Mouse (Mus musculus): ENCODE results near the gene Olfr1391. TPM values are rescaled to one million over a fixed set of nuclear protein-coding genes. Genes with fewer than 3 reads are reported as not detected.

Olfr1391 gene
- polyA plus RNA-seq, 1 experiment from 2014 or later, result not detected

Other genes with a start within 250 kb of the Olfr1391 start
- 0.18 and 0.19 TPM in 2 replicates for gene Ifi47, start 246.2 kb upstream of the Olfr1391 start, polyA plus RNA-seq (2016; fragmentation: Nextera tagmentation; extraction: Ambion mirVana)
- not detected in 2 replicates for gene Olfr1396, start 207.9 kb upstream of the Olfr1391 start, polyA plus RNA-seq (2016; fragmentation: Nextera tagmentation; extraction: Ambion mirVana)
- not detected in 2 replicates for gene Olfr1395, start 180.5 kb upstream of the Olfr1391 start, polyA plus RNA-seq (2016; fragmentation: Nextera tagmentation; extraction: Ambion mirVana)
- gene Olfr1394, start 168.4 kb upstream of the Olfr1391 start, polyA plus RNA-seq (2016; fragmentation: Nextera tagmentation; extraction: Ambion mirVana), result not detected in 2 replicates
- gene Btnl9, start 135.6 kb upstream of the Olfr1391 start, polyA plus RNA-seq (2016; fragmentation: Nextera tagmentation; extraction: Ambion mirVana), result 0.23 and 0.31 TPM in 2 replicates
- 46.8 and 50.0 TPM in 2 replicates for gene Zfp62, start 119.5 kb upstream of the Olfr1391 start, polyA plus RNA-seq (2016; fragmentation: Nextera tagmentation; extraction: Ambion mirVana)
- 34.8 and 40.3 TPM in 2 replicates for gene Mgat1, start 78.6 kb upstream of the Olfr1391 start, polyA plus RNA-seq (2016; fragmentation: Nextera tagmentation; extraction: Ambion mirVana)
- gene Olfr1393, start 44.4 kb upstream of the Olfr1391 start, polyA plus RNA-seq (2016; fragmentation: Nextera tagmentation; extraction: Ambion mirVana), result 0.10 TPM in 1 of 2 replicates, not detected in the other
- gene Olfr1392, start 37.5 kb upstream of the Olfr1391 start, polyA plus RNA-seq (2016; fragmentation: Nextera tagmentation; extraction: Ambion mirVana), result 0.06 TPM in 1 of 2 replicates, not detected in the other
- not detected in 2 replicates for gene Olfr10, start 18.0 kb upstream of the Olfr1391 start, polyA plus RNA-seq (2016; fragmentation: Nextera tagmentation; extraction: Ambion mirVana)
- not detected in 2 replicates for gene Olfr1390, start 12.4 kb downstream of the Olfr1391 start, polyA plus RNA-seq (2016; fragmentation: Nextera tagmentation; extraction: Ambion mirVana)
- gene Olfr1389, start 100.3 kb downstream of the Olfr1391 start, polyA plus RNA-seq (2016; fragmentation: Nextera tagmentation; extraction: Ambion mirVana), result not detected in 2 replicates
- 0.42 and 0.57 TPM in 2 replicates for gene Olfr1388, start 113.9 kb downstream of the Olfr1391 start, polyA plus RNA-seq (2016; fragmentation: Nextera tagmentation; extraction: Ambion mirVana)
- gene Olfr1387, start 132.6 kb downstream of the Olfr1391 start, polyA plus RNA-seq (2016; fragmentation: Nextera tagmentation; extraction: Ambion mirVana), result not detected in 2 replicates
- gene Olfr1386, start 142.3 kb downstream of the Olfr1391 start, polyA plus RNA-seq (2016; fragmentation: Nextera tagmentation; extraction: Ambion mirVana), result not detected in 2 replicates
- gene Olfr1385, start 166.3 kb downstream of the Olfr1391 start, polyA plus RNA-seq (2016; fragmentation: Nextera tagmentation; extraction: Ambion mirVana), result not detected in 2 replicates
- gene Olfr1384, start 184.0 kb downstream of the Olfr1391 start, polyA plus RNA-seq (2016; fragmentation: Nextera tagmentation; extraction: Ambion mirVana), result not detected in 2 replicates
- not detected in 2 replicates for gene Olfr1383, start 196.9 kb downstream of the Olfr1391 start, polyA plus RNA-seq (2016; fragmentation: Nextera tagmentation; extraction: Ambion mirVana)
- not detected in 2 replicates for gene Olfr1382, start 205.5 kb downstream of the Olfr1391 start, polyA plus RNA-seq (2016; fragmentation: Nextera tagmentation; extraction: Ambion mirVana)
- not detected in 2 replicates for gene Olfr1381, start 220.7 kb downstream of the Olfr1391 start, polyA plus RNA-seq (2016; fragmentation: Nextera tagmentation; extraction: Ambion mirVana)
- gene Olfr1380, start 234.1 kb downstream of the Olfr1391 start, polyA plus RNA-seq (2016; fragmentation: Nextera tagmentation; extraction: Ambion mirVana), result not detected in 2 replicates

Data from embryonic facial prominence, embryonic 10.5 days (tissue).